Mouse (Mus musculus): ENCODE data around the gene Ptch1. TPM values are rescaled to one million over a fixed set of nuclear protein-coding genes. Genes with fewer than 3 reads are reported as not detected.

Ptch1 gene
- total and polyA plus RNA-seq, 3 experiments = 7.5 to 79.0 (median 23.4) TPM

- Histone ChIP-seq H3K79me2 (ENCODE audit: control insufficient read depth, insufficient read depth, low read length, poor library complexity) (no peaks in the 10 kb centered on the region), H3K4me1 (ENCODE audit: control insufficient read depth in 1 of 2, insufficient read depth in 2 of 2, low read length in 2 of 2) (no peaks in the 10 kb centered on the region), H3K9ac (ENCODE audit: control insufficient read depth, low read depth, low read length, poor library complexity, severe bottlenecking) (no peak overlapping the region), H3K27ac (ENCODE audit: control insufficient read depth, low read depth, low read length) (no peak overlapping the region), H3K4me3 (ENCODE audit: control insufficient read depth in 1 of 2, insufficient read depth in 1 of 2, low read depth in 2 of 2, low read length in 2 of 2) (no peak overlapping the region), H3K36me3 (ENCODE audit: control insufficient read depth in 1 of 2, insufficient read depth in 2 of 2, low read length in 2 of 2) (no peaks in the 10 kb centered on the region), H3K9me3 (replicated peaks; ENCODE audit: insufficient read depth, low read length) (no peaks in the 10 kb centered on the region), H3K27me3 (ENCODE audit: control insufficient read depth in 1 of 2, insufficient read depth in 2 of 2, low read length in 2 of 2) (peaks cover 0 to 3% of the 10 kb centered on the region in 2 experiments; a peak in 2 of 4 replicates)
- DNase-seq (ENCODE audit: low read depth, low spot score) = no peak
- TF ChIP-seq USF2 (IDR thresholded peaks at IDR 0.05; ENCODE audit: borderline replicate concordance in 1 of 2, insufficient read depth in 1 of 2, low read depth in 1 of 2, low read length in 2 of 2) (no peak), TBP (IDR thresholded peaks at IDR 0.05; ENCODE audit: low read depth, low read length) (no peak), ETS1 (IDR thresholded peaks at IDR 0.05; ENCODE audit: low read depth, low read length) (no peak), POLR2AphosphoS2 (IDR thresholded peaks at IDR 0.05; ENCODE audit: low read length) (no peak), CHD2 (IDR thresholded peaks at IDR 0.05; ENCODE audit: low read length) (no peak), E2F4 (IDR thresholded peaks at IDR 0.05; ENCODE audit: borderline replicate concordance, low read depth, low read length) (no peak), RCOR1 (IDR thresholded peaks at IDR 0.05; ENCODE audit: low read depth, low read length) (no peak), TCF12 (IDR thresholded peaks at IDR 0.05; ENCODE audit: low read depth, low read length) (no peak), CHD1 (IDR thresholded peaks at IDR 0.05; ENCODE audit: low read depth, low read length) (no peak)
Observed at GRCm38 (mm10) chr13:63609734-63610133, 36.3 kb upstream of the Ptch1 start.

- Histone ChIP-seq H3K27me3 (ENCODE audit: control insufficient read depth in 1 of 2, insufficient read depth in 2 of 2, low read length in 2 of 2) (peaks cover 3 to 4% of the 10 kb centered on the region in 2 experiments), H3K4me1 (ENCODE audit: control insufficient read depth in 1 of 2, insufficient read depth in 2 of 2, low read length in 2 of 2) (no peaks in the 10 kb centered on the region), H3K27ac (ENCODE audit: control insufficient read depth, low read depth, low read length) (no peak overlapping the region), H3K79me2 (ENCODE audit: control insufficient read depth, insufficient read depth, low read length, poor library complexity) (no peaks in the 10 kb centered on the region), H3K4me3 (ENCODE audit: control insufficient read depth in 1 of 2, insufficient read depth in 1 of 2, low read depth in 2 of 2, low read length in 2 of 2) (no peak overlapping the region), H3K9ac (ENCODE audit: control insufficient read depth, low read depth, low read length, poor library complexity, severe bottlenecking) (no peak overlapping the region), H3K36me3 (ENCODE audit: control insufficient read depth in 1 of 2, insufficient read depth in 2 of 2, low read length in 2 of 2) (no peaks in the 10 kb centered on the region), H3K9me3 (replicated peaks; ENCODE audit: insufficient read depth, low read length) (no peaks in the 10 kb centered on the region)
- no peak for DNase-seq (ENCODE audit: low read depth, low spot score)
- TF ChIP-seq BHLHE40 (IDR thresholded peaks at IDR 0.05; ENCODE audit: borderline replicate concordance, low read depth, low read length) (no peak), ZC3H11A (IDR thresholded peaks at IDR 0.05; ENCODE audit: low read depth, low read length) (no peak)
Observed at GRCm38 (mm10) chr13:63597593-63597992, 24.2 kb upstream of the Ptch1 start.

GRCm38 (mm10) chr13:63595869-63596268 is 22.5 kb upstream of the Ptch1 start:
- no peaks in the 10 kb centered on the region for H3K9me3 ChIP-seq (replicated peaks; ENCODE audit: insufficient read depth, low read length)
- peaks cover 3 to 4% of the 10 kb centered on the region in 2 experiments; a peak in 3 of 4 replicates for H3K27me3 ChIP-seq (ENCODE audit: control insufficient read depth in 1 of 2, insufficient read depth in 2 of 2, low read length in 2 of 2)
- no peak for DNase-seq (ENCODE audit: low read depth, low spot score)
- H3K36me3 ChIP-seq (ENCODE audit: control insufficient read depth in 1 of 2, insufficient read depth in 2 of 2, low read length in 2 of 2) = no peaks in the 10 kb centered on the region
- H3K4me1 ChIP-seq (ENCODE audit: control insufficient read depth in 1 of 2, insufficient read depth in 2 of 2, low read length in 2 of 2) = no peaks in the 10 kb centered on the region
- H3K79me2 ChIP-seq (ENCODE audit: control insufficient read depth, insufficient read depth, low read length, poor library complexity) = no peaks in the 10 kb centered on the region
- H3K4me3 ChIP-seq (ENCODE audit: control insufficient read depth in 1 of 2, insufficient read depth in 1 of 2, low read depth in 2 of 2, low read length in 2 of 2) = no peak overlapping the region
- no peak overlapping the region for H3K27ac ChIP-seq (ENCODE audit: control insufficient read depth, low read depth, low read length)
- no peak for TF ChIP-seq JUND (IDR thresholded peaks at IDR 0.05; ENCODE audit: low read depth, low read length)
- no peak for TF ChIP-seq UBTF (IDR thresholded peaks at IDR 0.05; ENCODE audit: borderline replicate concordance, insufficient read depth, low read depth, low read length)
- no peak for TF ChIP-seq ZKSCAN1 (IDR thresholded peaks at IDR 0.05; ENCODE audit: low read depth, low read length)
- no peak for TF ChIP-seq USF1 (IDR thresholded peaks at IDR 0.05; ENCODE audit: low read depth, low read length)
- no peak for TF ChIP-seq MAX (IDR thresholded peaks at IDR 0.05; ENCODE audit: low read length)
- TF ChIP-seq E2F4 (IDR thresholded peaks at IDR 0.05; ENCODE audit: borderline replicate concordance, low read depth, low read length) = no peak
- no peak for TF ChIP-seq USF2 (IDR thresholded peaks at IDR 0.05; ENCODE audit: borderline replicate concordance in 1 of 2, insufficient read depth in 1 of 2, low read depth in 1 of 2, low read length in 2 of 2)
- no peak for TF ChIP-seq MYC (IDR thresholded peaks at IDR 0.05; ENCODE audit: low read depth, low read length)
- no peak for TF ChIP-seq KAT2A (conservative IDR thresholded peaks at IDR 0.05; ENCODE audit: low read depth, low read length)
- TF ChIP-seq POLR2A (IDR thresholded peaks at IDR 0.05; ENCODE audit: control insufficient read depth in 1 of 2, insufficient read depth in 1 of 2, low read depth in 1 of 2, low read length in 2 of 2, poor library complexity in 1 of 2) = no peak
- TF ChIP-seq ZNF384 (IDR thresholded peaks at IDR 0.05; ENCODE audit: low read depth, low read length) = no peak
- no peak for TF ChIP-seq CTCF (IDR thresholded peaks at IDR 0.05 in 2 of 3, conservative IDR thresholded peaks at IDR 0.05 in 1 of 3; ENCODE audit: control insufficient read depth in 1 of 3, insufficient read depth in 1 of 3, low read depth in 2 of 3, low read length in 3 of 3, poor library complexity in 1 of 3, severe bottlenecking in 1 of 3)
- no peak for TF ChIP-seq SIN3A (IDR thresholded peaks at IDR 0.05; ENCODE audit: low read length)
- no peak for TF ChIP-seq TAL1 (IDR thresholded peaks at IDR 0.05; ENCODE audit: low read length)
- no peak for TF ChIP-seq SMC3 (IDR thresholded peaks at IDR 0.05; ENCODE audit: low read depth, low read length)
- no peak for TF ChIP-seq GABPA (IDR thresholded peaks at IDR 0.05; ENCODE audit: low read depth, low read length)
- TF ChIP-seq ZMIZ1 (IDR thresholded peaks at IDR 0.05; ENCODE audit: low read depth, low read length) = no peak
- no peak for TF ChIP-seq HCFC1 (IDR thresholded peaks at IDR 0.05; ENCODE audit: low read depth, low read length)
- no peak for TF ChIP-seq RCOR1 (IDR thresholded peaks at IDR 0.05; ENCODE audit: low read depth, low read length)
- H3K9ac ChIP-seq (ENCODE audit: control insufficient read depth, low read depth, low read length, poor library complexity, severe bottlenecking) = no peak overlapping the region
